Mouse (Mus musculus): ENCODE results near the gene Med26. TPM values are rescaled to one million over a fixed set of nuclear protein-coding genes. Genes with fewer than 3 reads are reported as not detected.

Gene Med26
- 1.6 TPM for polyA plus RNA-seq (2015; fragmentation: Illumina TruSeq; extraction: RNeasy Lipid Tissue Mini Kit (QIAGEN cat#74804); ENCODE audit: insufficient read depth, low read depth, low replicate concordance)

GRCm38 (mm10) chr8:72547802-72548643, at the start of gene Med26:
Med26 (minus strand) TSS chr8:72548270.

GRCm38 (mm10) chr8:72571611-72572473, 23.8 kb upstream of the Med26 start, which contains the start of gene Tmem38a:
Tmem38a (plus strand) TSS chr8:72572055.

GRCm38 (mm10) chr8:72570633-72571610, 22.9 kb upstream of the Med26 start, which contains the start of gene Smim7:
Smim7 (minus strand) TSS chr8:72571088.

GRCm38 (mm10) chr8:72491680-72492621, 56.1 kb downstream of the Med26 start, which contains the start of gene Slc35e1:
Slc35e1 (minus strand) TSS chr8:72492614.

GRCm38 (mm10) chr8:72474826-72475546, 73.1 kb downstream of the Med26 start, which contains the start of gene Cherp:
Cherp (minus strand) TSS chr8:72475226.

Other genes starting within 250 kb of the Med26 start
- gene Gm10282, start 243.0 kb downstream of the Med26 start, polyA plus RNA-seq (2015; fragmentation: Illumina TruSeq; extraction: RNeasy Lipid Tissue Mini Kit (QIAGEN cat#74804); ENCODE audit: insufficient read depth, low read depth, low replicate concordance), result not detected
- 28.8 TPM for gene Klf2, start 229.2 kb downstream of the Med26 start, polyA plus RNA-seq (2015; fragmentation: Illumina TruSeq; extraction: RNeasy Lipid Tissue Mini Kit (QIAGEN cat#74804); ENCODE audit: insufficient read depth, low read depth, low replicate concordance)
- 18.4 TPM for gene Eps15l1, start 126.8 kb downstream of the Med26 start, polyA plus RNA-seq (2015; fragmentation: Illumina TruSeq; extraction: RNeasy Lipid Tissue Mini Kit (QIAGEN cat#74804); ENCODE audit: insufficient read depth, low read depth, low replicate concordance)
- not detected for gene Calr3, start 104.4 kb downstream of the Med26 start, polyA plus RNA-seq (2015; fragmentation: Illumina TruSeq; extraction: RNeasy Lipid Tissue Mini Kit (QIAGEN cat#74804); ENCODE audit: insufficient read depth, low read depth, low replicate concordance)
- 3.2 TPM for gene 1700030K09Rik, start 104.4 kb downstream of the Med26 start, polyA plus RNA-seq (2015; fragmentation: Illumina TruSeq; extraction: RNeasy Lipid Tissue Mini Kit (QIAGEN cat#74804); ENCODE audit: insufficient read depth, low read depth, low replicate concordance)
- gene Cherp, start 73.0 kb downstream of the Med26 start, polyA plus RNA-seq (2015; fragmentation: Illumina TruSeq; extraction: RNeasy Lipid Tissue Mini Kit (QIAGEN cat#74804); ENCODE audit: insufficient read depth, low read depth, low replicate concordance), result 13.3 TPM
- 5.9 TPM for gene Slc35e1, start 55.7 kb downstream of the Med26 start, polyA plus RNA-seq (2015; fragmentation: Illumina TruSeq; extraction: RNeasy Lipid Tissue Mini Kit (QIAGEN cat#74804); ENCODE audit: insufficient read depth, low read depth, low replicate concordance)
- 18.3 TPM for gene Smim7, start 22.8 kb upstream of the Med26 start, polyA plus RNA-seq (2015; fragmentation: Illumina TruSeq; extraction: RNeasy Lipid Tissue Mini Kit (QIAGEN cat#74804); ENCODE audit: insufficient read depth, low read depth, low replicate concordance)
- gene Tmem38a, start 23.8 kb upstream of the Med26 start, polyA plus RNA-seq (2015; fragmentation: Illumina TruSeq; extraction: RNeasy Lipid Tissue Mini Kit (QIAGEN cat#74804); ENCODE audit: insufficient read depth, low read depth, low replicate concordance), result 6.5 TPM
- not detected for gene Nwd1, start 98.4 kb upstream of the Med26 start, polyA plus RNA-seq (2015; fragmentation: Illumina TruSeq; extraction: RNeasy Lipid Tissue Mini Kit (QIAGEN cat#74804); ENCODE audit: insufficient read depth, low read depth, low replicate concordance)
- gene Sin3b, start 175.0 kb upstream of the Med26 start, polyA plus RNA-seq (2015; fragmentation: Illumina TruSeq; extraction: RNeasy Lipid Tissue Mini Kit (QIAGEN cat#74804); ENCODE audit: insufficient read depth, low read depth, low replicate concordance), result 17.4 TPM
- gene F2rl3, start 213.6 kb upstream of the Med26 start, polyA plus RNA-seq (2015; fragmentation: Illumina TruSeq; extraction: RNeasy Lipid Tissue Mini Kit (QIAGEN cat#74804); ENCODE audit: insufficient read depth, low read depth, low replicate concordance), result 0.94 TPM